Mouse (Mus musculus) layer of hippocampus, adult 9-11 months (tissue): Measurements from ENCODE around the gene Col10a1.
"Not testable (repeated sequence)": the region's sequence is repeated elsewhere in the genome, so short reads cannot be mapped to it uniquely, and the experiment has no call there.

ENCODE experiments used
- DNase-seq: peaks from one replicate; pipeline ENCODE4 v3.0.0; 2022

The Col10a1 gene

GRCm38 (mm10) chr10:34389681-34390080 lies at the start of gene Col10a1:
TSS of gene Col10a1 (plus strand) at chr10:34389981.
- DNase-seq = no peak

GRCm38 (mm10) chr10:34341014-34341413 lies 48.8 kb upstream of the Col10a1 start:
- no peak for DNase-seq

- DNase-seq = no peak
Observed at GRCm38 (mm10) chr10:34341886-34342285, 47.9 kb upstream of the Col10a1 start.

GRCm38 (mm10) chr10:34352166-34352565 lies 37.6 kb upstream of the Col10a1 start:
- no peak for DNase-seq

- no peak for DNase-seq
Observed at GRCm38 (mm10) chr10:34358263-34358662, 31.5 kb upstream of the Col10a1 start.

- no peak for DNase-seq
Observed at GRCm38 (mm10) chr10:34363756-34364155, 26.0 kb upstream of the Col10a1 start.

GRCm38 (mm10) chr10:34368138-34368537 lies 21.6 kb upstream of the Col10a1 start:
- no peak for DNase-seq

GRCm38 (mm10) chr10:34373332-34373731 lies 16.4 kb upstream of the Col10a1 start:
- no peak for DNase-seq

- no peak for DNase-seq
Observed at GRCm38 (mm10) chr10:34385636-34386035, 4.1 kb upstream of the Col10a1 start.

GRCm38 (mm10) chr10:34396959-34397358 lies 7.2 kb downstream of the Col10a1 start:
- DNase-seq = no peak

GRCm38 (mm10) chr10:34399267-34399666 lies 9.5 kb downstream of the Col10a1 start:
- DNase-seq = no peak

- DNase-seq = peak; percentile 91
Observed at GRCm38 (mm10) chr10:34418204-34418756, 28.5 kb downstream of the Col10a1 start, which contains the start of gene Nt5dc1. TSS of gene Nt5dc1 (minus strand) at chr10:34418552.

- DNase-seq = not testable (repeated sequence)
Observed at GRCm38 (mm10) chr10:34418794-34419193, 29.0 kb downstream of the Col10a1 start.

- DNase-seq = no peak
Observed at GRCm38 (mm10) chr10:34431783-34432182, 42.0 kb downstream of the Col10a1 start.

GRCm38 (mm10) chr10:34434191-34434590 lies 44.4 kb downstream of the Col10a1 start:
- not testable (repeated sequence) for DNase-seq
